Mouse (Mus musculus) heart, embryonic 10.5 days (tissue): Measurements from ENCODE around the gene Kcnj13. TPM values are rescaled to one million over a fixed set of nuclear protein-coding genes. Genes with fewer than 3 reads are reported as not detected.

ENCODE experiments used
- DNase-seq: peaks from one replicate; pipeline ENCODE4 v3.0.0-alpha.2; 2017; ENCODE audit warnings: low spot score
- H3K27ac ChIP-seq: fragments of 300-500 bp; sonication (generic); 2 replicates; pipeline ENCODE4 v1.5.1; 2016; ENCODE audit warnings: mild to moderate bottlenecking
- H3K27me3 ChIP-seq: fragments of 300-500 bp; sonication (generic); 2 replicates; pipeline ENCODE4 v1.6.1; 2016; ENCODE audit warnings: mild to moderate bottlenecking; ENCODE audit not compliant: poor library complexity, insufficient read depth, severe bottlenecking
- H3K36me3 ChIP-seq: fragments of 300-500 bp; sonication (generic); 2 replicates; pipeline ENCODE4 v1.6.1; 2016; ENCODE audit warnings: mild to moderate bottlenecking, moderate library complexity
- H3K4me1 ChIP-seq: fragments of 300-500 bp; sonication (generic); 2 replicates; pipeline ENCODE4 v1.6.1; 2016; ENCODE audit warnings: mild to moderate bottlenecking
- H3K4me3 ChIP-seq: fragments of 300-500 bp; sonication (generic); 2 replicates; pipeline ENCODE4 v1.5.1; 2016; ENCODE audit warnings: mild to moderate bottlenecking, moderate library complexity
- H3K9me3 ChIP-seq: fragments of 300-500 bp; sonication (generic); 2 replicates; pipeline ENCODE4 v1.6.1; 2016; ENCODE audit warnings: mild to moderate bottlenecking, moderate library complexity
- WGBS: fragments of 180-500 bp; shearing (Covaris S2); methylation state at CpG from one replicate; pipeline ENCODE4 v1.1.7; 2016; 5-methylcytosine and 5-hydroxymethylcytosine counted together
- polyA plus RNA-seq: library from polyadenylated mRNA; unstranded; fragments of >200 nt; fragmentation: Nextera tagmentation; extraction: Ambion mirVana; gene quantifications from 2 replicates; pipeline ENCODE4 v1.2.1, GENCODE M21; 2016

Gene Kcnj13
- polyA plus RNA-seq: 0.70 and 1.0 TPM in 2 replicates

DNA sequence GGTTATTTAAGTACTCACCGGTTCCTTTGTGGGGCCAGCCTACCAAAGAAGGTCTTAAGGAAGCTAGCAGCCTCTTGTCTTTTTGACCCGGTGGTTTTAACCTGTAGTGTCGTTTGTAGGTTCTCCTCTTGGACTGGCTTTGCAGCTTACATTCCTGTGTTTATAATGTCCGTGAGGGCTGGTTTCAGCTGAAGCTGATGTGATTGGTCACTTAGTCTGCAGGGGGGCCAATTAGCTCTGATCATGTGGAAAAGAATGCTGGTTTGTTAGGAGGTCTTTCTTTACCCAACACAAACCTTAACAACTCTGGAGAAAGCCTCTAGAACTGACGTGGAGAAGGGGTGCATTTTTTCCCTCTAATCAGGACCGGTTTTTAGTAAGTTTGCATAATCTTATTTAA, at the start of gene Kcnj13:
Gene Kcnj13, minus strand, starts transcription at position 136 of the 400 bp plus-strand sequence.
- H3K27ac ChIP-seq: no peak within 1 kb of the TSS
- WGBS: 55% methylated on average over 6 of the region's 6 CpGs
- DNase-seq: no peak
- no peak within 1 kb of the TSS for H3K4me3 ChIP-seq
- H3K27me3 ChIP-seq: no peaks in the 10 kb centered on the region
- H3K9me3 ChIP-seq: no peaks in the 10 kb centered on the region
- peaks cover 3% of the 10 kb centered on the region; the same call in 1 of the 2 replicates for H3K4me1 ChIP-seq
- H3K36me3 ChIP-seq: peaks cover 28% of the 10 kb centered on the region

GRCm38 (mm10) chr1:87436583-87436982, 42.1 kb upstream of the Kcnj13 start:
- Histone ChIP-seq H3K27me3 (no peaks in the 10 kb centered on the region), H3K36me3 (peaks cover 80% of the 10 kb centered on the region), H3K4me3 (no peak overlapping the region), H3K4me1 (no peaks in the 10 kb centered on the region), H3K27ac (no peak overlapping the region), H3K9me3 (no peaks in the 10 kb centered on the region)
- DNase-seq: no peak
- 72% methylated on average over 6 of the region's 6 CpGs for WGBS

DNA sequence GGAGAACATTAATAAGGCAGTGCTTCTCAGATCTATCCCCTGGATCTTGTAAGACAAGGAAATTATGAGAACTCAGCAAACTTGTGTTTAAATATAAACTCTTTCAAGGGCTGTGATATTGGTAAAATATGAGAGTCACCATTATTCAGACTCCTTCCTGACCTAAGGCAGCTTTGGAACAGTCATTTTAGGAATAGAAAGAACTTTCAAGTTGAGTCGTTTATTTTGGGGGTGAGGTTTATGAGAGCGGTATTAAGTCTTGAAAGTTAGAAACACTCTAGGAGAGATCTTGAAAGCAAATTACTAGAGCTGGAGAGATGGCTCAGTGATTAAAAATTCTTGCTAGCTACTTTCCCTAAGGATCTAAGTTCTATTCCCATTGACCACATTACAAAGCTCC, 40.6 kb upstream of the Kcnj13 start:
- no peaks in the 10 kb centered on the region for H3K27me3 ChIP-seq
- H3K9me3 ChIP-seq: no peaks in the 10 kb centered on the region
- no peak for DNase-seq
- no peak overlapping the region for H3K4me3 ChIP-seq
- H3K27ac ChIP-seq: no peak overlapping the region
- 96% methylated on average over 2 of the region's 2 CpGs for WGBS
- no peaks in the 10 kb centered on the region for H3K4me1 ChIP-seq
- H3K36me3 ChIP-seq: peaks cover 81% of the 10 kb centered on the region

DNA sequence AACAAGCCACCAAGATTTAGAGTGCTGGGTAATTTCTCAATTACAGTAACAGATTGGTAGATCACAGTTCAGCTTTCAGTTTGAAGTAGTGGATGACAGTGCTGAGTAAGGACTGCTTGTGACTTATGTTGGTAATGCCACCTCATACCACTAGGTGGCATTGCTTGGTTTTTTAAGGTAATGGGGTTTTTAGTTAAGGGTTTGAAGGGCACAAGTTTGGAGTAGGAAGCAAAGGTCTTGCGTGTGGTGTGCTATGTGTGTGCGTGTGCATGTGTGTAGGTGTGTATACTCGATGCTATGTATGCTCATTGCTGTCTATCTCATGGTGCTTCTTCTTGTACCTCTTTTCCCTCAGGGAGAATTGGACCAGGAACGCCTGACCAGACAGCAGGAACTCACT, 24.2 kb upstream of the Kcnj13 start:
- Histone ChIP-seq H3K27me3 (no peaks in the 10 kb centered on the region), H3K9me3 (no peaks in the 10 kb centered on the region), H3K4me1 (no peaks in the 10 kb centered on the region), H3K27ac (no peak overlapping the region), H3K36me3 (peaks cover 52% of the 10 kb centered on the region), H3K4me3 (no peak overlapping the region)
- no peak for DNase-seq
- 89% methylated on average over 4 of the region's 4 CpGs for WGBS

DNA sequence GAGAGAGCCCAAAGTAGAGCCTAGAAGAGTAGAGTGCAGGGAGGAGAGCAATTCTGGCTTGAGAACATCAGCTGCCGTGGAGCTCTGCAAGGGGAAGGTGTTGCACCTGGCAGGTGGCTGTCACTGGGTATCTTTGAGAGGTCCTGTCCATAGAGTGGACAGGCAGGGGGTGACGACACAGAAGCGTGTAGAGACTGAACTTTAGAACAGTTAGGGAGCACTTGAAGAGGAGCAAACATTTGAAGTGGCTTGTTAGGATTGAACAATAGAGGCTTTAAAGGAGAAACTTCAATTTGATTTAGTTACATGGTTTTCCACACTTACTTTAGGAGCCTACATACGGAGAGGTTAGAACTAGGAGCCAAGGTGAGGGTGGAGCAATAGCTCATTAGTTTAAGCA, 14.9 kb upstream of the Kcnj13 start:
- no peak for DNase-seq
- Histone ChIP-seq H3K27ac (no peak overlapping the region), H3K9me3 (no peaks in the 10 kb centered on the region), H3K36me3 (peaks cover 80% of the 10 kb centered on the region), H3K4me1 (no peaks in the 10 kb centered on the region), H3K4me3 (no peak overlapping the region), H3K27me3 (no peaks in the 10 kb centered on the region)
- WGBS: 85% methylated on average over 4 of the region's 4 CpGs

DNA sequence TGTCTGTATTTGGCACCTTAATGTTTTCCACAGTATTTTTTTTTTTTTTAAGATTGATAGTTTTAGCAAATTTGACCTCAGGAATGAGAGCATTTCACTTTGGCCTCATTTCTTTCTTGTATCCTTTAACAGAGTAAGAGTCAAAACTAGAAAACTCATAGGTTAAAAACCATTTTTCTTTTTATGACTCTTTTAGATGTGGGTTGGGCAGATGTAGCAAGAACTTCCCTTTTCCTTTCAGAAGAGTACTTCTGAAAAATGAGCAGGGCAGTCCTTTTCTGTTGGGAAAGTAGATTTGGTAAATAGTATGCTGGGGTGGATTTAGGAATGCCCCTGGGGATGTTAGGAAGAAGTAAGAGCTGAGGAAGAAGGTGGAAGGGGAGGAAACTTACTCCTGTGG, 11.5 kb upstream of the Kcnj13 start:
- Histone ChIP-seq H3K36me3 (peaks cover 65% of the 10 kb centered on the region), H3K4me1 (no peaks in the 10 kb centered on the region), H3K27me3 (no peaks in the 10 kb centered on the region), H3K9me3 (no peaks in the 10 kb centered on the region), H3K4me3 (no peak overlapping the region), H3K27ac (no peak overlapping the region)
- DNase-seq: no peak

DNA sequence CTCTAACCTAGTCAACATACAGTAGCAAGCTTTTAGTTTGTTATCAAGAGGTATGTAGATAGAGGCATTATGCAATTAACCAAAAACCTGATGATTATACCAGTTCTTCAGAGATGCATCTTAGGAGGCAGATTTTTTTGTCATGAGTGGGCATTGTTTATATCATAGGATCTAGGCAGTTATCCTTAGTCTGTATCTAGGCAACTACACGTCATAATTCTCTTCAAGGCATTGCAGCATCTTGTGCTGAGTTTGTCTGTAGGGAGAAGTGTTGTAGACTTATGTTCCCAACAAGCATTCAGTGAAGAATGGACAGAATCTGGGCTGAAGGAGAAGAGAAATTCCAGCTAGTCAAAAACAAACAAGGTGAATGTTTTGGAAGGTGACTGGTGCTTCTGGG, 10.2 kb upstream of the Kcnj13 start:
- Histone ChIP-seq H3K27me3 (no peaks in the 10 kb centered on the region), H3K36me3 (peaks cover 55% of the 10 kb centered on the region)

DNA sequence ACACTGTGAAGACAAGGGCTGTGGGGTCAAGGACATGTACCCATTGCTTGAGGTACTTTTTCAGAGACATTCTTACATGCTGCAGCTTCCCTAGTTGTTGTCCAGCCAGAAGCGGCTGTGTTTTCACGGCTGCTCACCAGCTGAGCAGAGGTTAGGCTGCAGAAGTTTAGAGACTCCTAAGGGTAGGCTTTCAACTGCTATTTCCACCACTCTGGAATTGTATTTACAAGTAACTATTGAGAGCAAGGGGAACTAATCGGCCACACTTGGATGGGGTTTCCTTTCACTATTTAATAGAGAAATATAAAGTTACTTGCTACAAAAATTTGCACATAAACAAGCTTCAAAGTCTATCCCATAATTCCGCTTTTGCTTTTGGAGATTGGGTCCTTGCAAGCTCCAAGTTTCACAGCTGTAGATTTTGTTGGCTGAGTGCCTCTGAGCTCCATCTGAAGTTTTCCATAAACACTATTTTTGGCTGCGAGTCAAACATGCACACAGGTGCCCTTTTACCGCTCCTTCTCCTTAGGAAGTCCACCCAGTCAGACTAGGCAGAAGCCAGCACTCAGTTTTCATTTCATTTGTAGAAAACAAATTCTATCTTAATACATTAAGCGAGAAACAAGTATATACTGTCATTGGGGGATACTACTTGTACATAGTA, 2.5 kb upstream of the Kcnj13 start:
- Histone ChIP-seq H3K36me3 (peaks cover 5% of the 10 kb centered on the region; the same call in 1 of the 2 replicates), H3K27me3 (no peaks in the 10 kb centered on the region), H3K9me3 (no peaks in the 10 kb centered on the region), H3K27ac (no peak overlapping the region), H3K4me3 (no peak overlapping the region), H3K4me1 (peaks cover 3% of the 10 kb centered on the region; the same call in 1 of the 2 replicates)
- DNase-seq: no peak
- 83% methylated on average over 7 of the region's 7 CpGs for WGBS

More for the DNA sequence above, 10.2 kb upstream of the Kcnj13 start:
- 89% methylated on average over 1 of the region's 1 CpGs for WGBS
- H3K4me3 ChIP-seq: no peak overlapping the region
- H3K27ac ChIP-seq: no peak overlapping the region
- no peak for DNase-seq
- H3K9me3 ChIP-seq: no peaks in the 10 kb centered on the region
- no peaks in the 10 kb centered on the region for H3K4me1 ChIP-seq

DNA sequence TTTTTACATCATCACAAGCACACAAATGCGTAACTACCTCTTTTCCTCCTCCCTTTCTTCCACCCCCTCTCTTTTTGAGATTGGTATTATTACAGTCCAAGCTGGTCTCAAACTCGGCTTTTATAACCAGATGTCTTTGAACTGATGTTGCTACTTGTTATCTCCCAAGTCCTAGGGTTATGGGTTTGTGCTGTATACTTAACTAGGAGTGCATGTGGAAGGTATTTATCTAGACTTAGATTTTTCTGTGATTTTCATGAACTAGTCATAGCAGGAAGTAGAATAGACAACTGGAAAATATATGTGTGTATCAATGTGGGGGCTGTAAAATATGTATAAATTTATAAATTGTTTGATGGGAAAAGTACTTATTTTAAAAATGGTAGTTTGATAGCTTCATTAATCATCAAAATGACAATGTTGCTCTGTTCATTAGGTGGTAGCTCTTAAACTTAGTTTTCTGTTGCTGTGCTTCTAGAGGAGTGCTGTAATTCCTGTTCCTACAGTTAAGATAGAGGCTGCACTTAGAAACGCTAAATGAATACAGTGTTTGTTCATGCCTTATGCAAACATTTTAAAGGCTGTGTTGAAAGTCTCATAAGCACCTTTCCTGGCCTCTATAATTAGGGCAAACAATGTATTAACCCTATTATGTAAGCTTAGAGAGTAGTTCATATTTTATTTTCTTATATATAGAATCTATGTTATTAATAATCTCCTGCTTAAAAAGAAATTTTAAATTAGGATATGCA, 909 bp downstream of the Kcnj13 start:
- DNase-seq: no peak
- Histone ChIP-seq H3K4me1 (peaks cover 3% of the 10 kb centered on the region; the same call in 1 of the 2 replicates), H3K4me3 (no peak overlapping the region), H3K27me3 (no peaks in the 10 kb centered on the region), H3K9me3 (no peaks in the 10 kb centered on the region), H3K27ac (no peak overlapping the region), H3K36me3 (peaks cover 34% of the 10 kb centered on the region)
- WGBS: 80% methylated on average over 3 of the region's 3 CpGs

DNA sequence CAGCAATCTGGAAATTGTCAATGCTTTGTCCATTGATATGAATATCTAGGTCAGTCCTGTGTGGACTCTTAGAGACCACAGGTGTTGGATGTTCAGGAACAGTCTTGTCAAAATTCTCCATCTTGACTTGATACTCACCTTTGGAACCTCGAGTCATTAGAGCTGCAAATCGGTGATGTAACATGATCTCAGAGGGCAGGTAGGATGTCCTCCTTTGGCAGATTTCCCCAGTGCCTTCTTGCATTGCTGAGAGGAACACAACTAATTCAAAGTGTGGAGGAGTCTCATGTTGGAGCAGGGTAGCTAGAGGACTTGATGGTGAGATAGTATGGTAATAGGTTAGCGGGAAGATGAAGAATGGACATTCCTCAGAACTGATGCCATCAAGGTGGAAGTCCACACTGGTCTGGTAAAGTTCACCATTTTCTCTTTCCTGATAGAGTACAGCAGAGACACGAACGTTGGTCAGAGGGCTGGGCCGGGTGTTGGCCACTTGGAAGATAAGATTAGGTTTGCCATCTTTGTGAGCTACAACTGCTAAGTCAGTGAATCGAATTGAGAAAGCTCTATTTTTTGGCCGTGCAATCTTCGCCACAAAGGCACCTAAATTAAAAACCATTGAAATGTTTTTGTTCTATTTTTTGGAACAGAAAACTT, 8.0 kb downstream of the Kcnj13 start:
- Histone ChIP-seq H3K36me3 (peaks cover 29% of the 10 kb centered on the region), H3K27me3 (no peaks in the 10 kb centered on the region), H3K4me1 (no peaks in the 10 kb centered on the region), H3K27ac (no peak overlapping the region), H3K9me3 (no peaks in the 10 kb centered on the region), H3K4me3 (no peak overlapping the region)
- no peak for DNase-seq
- 65% methylated on average over 9 of the region's 9 CpGs for WGBS

DNA sequence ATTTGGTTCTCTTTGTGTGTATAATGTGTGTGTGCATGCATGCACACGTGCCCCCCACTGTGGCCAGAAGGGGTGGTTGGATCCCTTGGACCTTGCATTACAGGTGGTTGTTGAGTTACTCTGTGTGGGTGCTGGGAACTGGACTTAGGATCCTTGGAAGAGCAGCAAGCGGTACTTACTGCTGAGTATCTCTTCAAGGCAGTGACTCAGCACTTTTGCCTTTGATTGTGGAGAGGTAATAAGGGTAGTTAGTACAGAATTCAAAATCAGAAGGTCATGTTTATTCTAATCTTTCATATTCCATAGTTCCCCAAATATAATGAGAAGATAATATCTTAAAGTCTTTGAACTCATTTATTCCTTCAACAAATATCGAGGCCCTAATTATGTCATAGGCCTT, 13.4 kb downstream of the Kcnj13 start:
- WGBS: 86% methylated on average over 3 of the region's 3 CpGs

DNA sequence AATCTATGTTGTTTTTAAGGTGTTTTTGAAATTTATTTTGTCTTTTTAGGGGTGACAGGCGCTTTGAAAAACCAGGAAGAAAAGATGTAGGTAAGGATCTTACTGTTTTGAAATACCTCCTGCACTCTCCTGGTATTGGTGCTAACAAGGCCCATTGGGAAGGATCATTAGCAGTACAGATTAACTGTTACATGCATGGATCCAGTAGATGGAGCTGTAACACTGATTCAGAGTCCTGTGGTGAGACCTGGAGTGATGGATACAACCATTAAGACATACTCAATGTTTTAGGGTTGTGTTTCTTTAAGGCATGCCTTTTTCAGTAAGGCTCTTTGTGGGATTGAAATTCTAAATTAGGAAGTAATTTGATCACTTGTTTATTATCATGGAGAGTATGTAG, 14.6 kb downstream of the Kcnj13 start:
- H3K4me1 ChIP-seq: no peaks in the 10 kb centered on the region
- H3K4me3 ChIP-seq: no peak overlapping the region
- peaks cover 36% of the 10 kb centered on the region for H3K36me3 ChIP-seq
- WGBS: 80% methylated on average over 1 of the region's 1 CpGs
- no peaks in the 10 kb centered on the region for H3K27me3 ChIP-seq
- DNase-seq: no peak
- no peaks in the 10 kb centered on the region for H3K9me3 ChIP-seq
- no peak overlapping the region for H3K27ac ChIP-seq

More for the DNA sequence above, 13.4 kb downstream of the Kcnj13 start:
- Histone ChIP-seq H3K36me3 (peaks cover 27% of the 10 kb centered on the region; the same call in 1 of the 2 replicates), H3K9me3 (no peaks in the 10 kb centered on the region), H3K27ac (no peak overlapping the region), H3K4me3 (no peak overlapping the region), H3K4me1 (no peaks in the 10 kb centered on the region), H3K27me3 (no peaks in the 10 kb centered on the region)
- no peak for DNase-seq

DNA sequence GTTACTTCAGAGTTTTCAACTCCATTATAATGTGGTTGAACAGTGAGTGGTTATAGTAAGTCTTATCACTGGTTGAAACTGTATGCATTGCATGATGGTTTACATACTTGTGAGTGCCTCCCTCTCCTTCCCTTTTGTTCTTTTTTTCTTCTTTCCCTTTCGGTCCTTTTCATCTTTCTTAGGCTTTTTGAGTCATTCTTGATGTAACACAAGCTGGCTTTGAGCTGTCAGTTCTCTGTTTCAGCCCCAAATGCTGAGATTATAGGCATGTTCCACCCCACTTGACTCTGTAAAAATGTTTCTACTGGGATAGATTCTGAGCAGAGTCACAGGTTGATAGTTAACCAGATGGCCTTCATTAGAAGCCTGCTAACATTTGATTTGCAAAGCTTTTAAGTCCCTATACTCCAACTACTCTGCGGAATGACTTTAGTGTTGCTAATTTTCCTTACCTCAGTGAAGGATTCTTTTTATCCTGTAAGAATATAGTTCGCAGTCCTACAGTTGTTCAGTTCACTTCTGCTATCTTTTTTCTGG, 16.4 kb downstream of the Kcnj13 start:
- DNase-seq: no peak
- Histone ChIP-seq H3K4me3 (no peak overlapping the region), H3K9me3 (no peaks in the 10 kb centered on the region), H3K27me3 (no peaks in the 10 kb centered on the region), H3K36me3 (peaks cover 43% of the 10 kb centered on the region), H3K27ac (no peak overlapping the region), H3K4me1 (no peaks in the 10 kb centered on the region)
- WGBS: 88% methylated on average over 3 of the region's 3 CpGs
